Mouse (Mus musculus) T-helper 17 cell (primary cell): ENCODE results near the gene Adamts3.

Experiments used
- in situ Hi-C, 2 experiments: fragments of 300-600 bp; cut with MboI, MseI; formaldehyde crosslinking; loops; 1 replicate in 1 of 2; 2 replicates in 1 of 2; pipeline ENCODE4 v1.15.1; 2025; ENCODE audit warnings: high pct_unique_total_duplicates in 2 of 2

The Adamts3 gene

DNA sequence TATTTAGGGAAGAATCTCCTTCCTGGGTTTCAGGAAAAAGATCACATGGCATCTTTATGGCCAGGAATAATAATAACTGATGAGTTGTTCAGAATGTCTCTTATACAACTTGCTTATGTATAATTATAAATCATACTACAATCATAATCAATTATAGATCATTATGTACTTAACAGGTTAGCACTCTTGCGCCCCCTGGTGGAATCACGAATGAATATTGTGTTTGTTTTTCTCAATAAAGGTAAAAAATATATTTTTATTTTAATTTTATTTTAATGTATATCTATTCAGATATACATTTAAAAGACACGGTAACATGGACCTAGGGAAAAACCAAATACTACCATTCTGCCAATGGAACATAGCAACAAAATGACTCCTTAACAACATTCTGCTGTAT, 63.6 kb downstream of the Adamts3 start:
- in situ Hi-C loops: loop anchor here in 1 of 2 experiments (5.0 to 10.0 kb wide), 3 partner anchors 102 to 375 kb away; no protein-coding TSS in a partner anchor

- in situ Hi-C loops: loop anchor here in 1 of 2 experiments (5.0 to 10.0 kb wide), 3 partner anchors 99 to 378 kb away; no protein-coding TSS in a partner anchor
Observed at GRCm38 (mm10) chr5:89816610-89817009, 66.5 kb downstream of the Adamts3 start.

DNA sequence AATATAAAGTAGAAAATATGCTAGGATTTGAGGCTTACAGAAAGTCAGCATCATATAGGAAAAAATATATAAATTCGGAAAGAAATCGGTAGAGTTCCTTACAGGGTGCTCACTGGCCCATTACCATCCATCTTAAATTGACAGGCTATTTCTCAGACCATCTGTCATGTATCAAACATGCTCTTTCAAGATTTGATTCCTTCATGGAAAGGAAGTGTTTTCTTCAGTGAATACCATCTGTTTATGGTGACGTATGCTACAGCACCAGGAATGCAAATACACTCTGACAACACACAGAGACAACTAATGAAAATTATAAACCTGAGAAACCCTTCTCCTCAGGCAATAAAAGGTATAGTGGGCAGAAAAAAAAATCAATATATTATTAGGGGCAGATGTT, 68.6 kb downstream of the Adamts3 start:
- in situ Hi-C loops: loop anchor here in 1 of 2 experiments (10.0 kb wide), 2 partner anchors 240 to 380 kb away; no protein-coding TSS in a partner anchor

DNA sequence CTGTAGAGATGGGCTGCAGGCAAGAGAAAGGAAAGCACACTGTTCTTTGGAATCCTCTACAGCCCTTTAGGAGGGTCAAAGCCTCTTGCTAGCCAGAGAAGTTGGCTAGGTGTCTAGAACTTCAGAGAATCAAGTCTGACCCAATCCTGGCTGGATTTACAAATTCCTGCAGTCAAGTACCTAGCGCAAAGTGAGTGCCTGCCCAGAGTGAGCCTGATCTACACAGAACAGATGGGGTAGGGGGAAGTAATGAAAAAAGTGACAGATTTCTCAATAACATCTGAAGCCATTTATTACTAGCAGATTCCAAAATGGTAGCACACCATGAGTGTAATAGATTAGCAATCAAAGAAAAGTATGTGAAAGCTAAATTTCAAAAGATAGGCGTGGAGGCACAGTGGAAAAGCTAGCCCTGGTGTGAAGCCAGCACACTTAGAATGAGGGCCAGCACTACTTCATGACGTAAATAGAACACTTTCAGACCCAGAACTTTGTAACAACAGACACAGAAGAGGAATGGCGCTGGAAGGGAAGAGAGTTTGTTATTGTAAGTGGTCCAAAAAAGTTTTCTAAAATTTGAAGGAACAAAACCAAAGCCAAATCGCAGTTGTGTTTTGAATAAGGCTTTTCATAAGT, 82.8 kb downstream of the Adamts3 start:
- in situ Hi-C loops: no loop called here

DNA sequence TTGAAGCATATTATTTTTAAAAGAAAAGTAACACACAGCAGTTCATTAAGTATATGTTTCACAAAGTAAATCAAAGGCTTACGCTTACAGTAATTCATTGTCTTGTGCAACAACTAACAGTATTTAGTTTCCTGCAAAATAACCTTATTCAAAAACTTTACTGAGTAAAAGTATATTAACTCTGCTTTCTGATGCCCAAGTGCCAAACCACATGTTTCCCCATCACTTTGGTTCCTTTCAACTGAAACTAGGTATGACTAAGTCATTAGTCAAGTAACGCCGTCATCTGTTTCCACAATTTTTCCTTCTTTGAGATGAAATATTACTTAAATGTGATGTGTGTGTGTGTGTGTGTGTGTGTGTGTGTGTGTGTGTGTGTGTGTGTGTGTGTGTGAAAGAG, 89.4 kb downstream of the Adamts3 start:
- in situ Hi-C loops: no loop called here

DNA sequence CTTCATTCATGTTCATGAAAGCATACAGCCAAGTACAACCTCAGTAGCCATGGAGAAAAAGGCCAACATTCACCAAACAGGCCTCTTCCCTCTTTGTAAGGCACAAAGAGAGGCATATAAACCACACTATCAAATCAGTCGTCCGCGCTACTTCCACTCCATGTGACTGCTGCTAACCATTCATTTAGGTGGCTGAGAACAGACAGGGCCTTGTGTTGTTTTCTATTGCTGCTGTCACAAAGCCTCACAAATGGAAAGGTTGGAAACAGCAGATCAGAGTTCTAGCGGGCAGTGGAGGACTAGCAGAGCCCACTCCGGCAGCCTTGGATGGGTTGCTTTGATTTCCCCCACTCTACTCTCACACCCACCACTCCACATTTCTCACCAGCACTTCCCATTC, 98.5 kb downstream of the Adamts3 start:
- in situ Hi-C loops: no loop called here

- in situ Hi-C loops: no loop called here
Observed at GRCm38 (mm10) chr5:89779823-89780222, 103.3 kb downstream of the Adamts3 start.

DNA sequence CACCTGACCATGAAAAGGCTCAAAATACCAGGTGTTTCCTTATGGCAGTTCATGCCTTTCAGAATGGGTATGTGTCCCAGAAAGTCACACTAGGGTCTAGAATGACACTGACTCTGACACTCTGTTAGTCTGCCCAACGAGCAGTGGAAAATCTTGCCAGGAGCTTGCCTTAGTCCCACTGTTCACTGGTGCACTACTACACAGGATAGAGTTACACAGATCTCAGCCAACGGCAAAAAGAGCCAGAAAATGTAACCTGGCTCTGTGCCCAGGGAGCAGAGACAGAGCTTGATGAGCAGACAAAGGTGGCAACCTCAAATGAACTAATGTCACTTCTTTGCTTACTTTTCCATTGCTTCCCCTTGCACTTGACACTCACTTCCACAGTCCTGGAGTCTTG, 104.5 kb downstream of the Adamts3 start:
- in situ Hi-C loops: no loop called here

DNA sequence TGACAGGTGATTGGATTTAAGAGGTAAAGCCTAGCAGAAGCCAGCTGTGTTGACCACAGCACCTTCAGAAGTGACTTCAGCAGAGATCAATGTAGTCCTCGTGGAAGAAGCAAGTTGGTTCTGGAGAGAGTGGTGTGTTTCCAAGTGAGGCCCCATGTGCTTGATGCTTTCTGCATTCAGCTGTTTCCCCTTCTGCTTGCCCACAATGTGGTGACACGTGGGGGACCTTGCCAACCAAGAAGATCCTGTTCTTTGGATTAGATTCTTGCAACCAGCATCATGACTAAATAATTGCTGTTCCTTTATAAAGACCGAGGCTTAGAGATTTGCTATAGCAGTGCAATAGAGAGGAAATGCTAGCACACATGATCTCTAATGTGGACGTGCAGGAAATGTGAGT, 105.7 kb downstream of the Adamts3 start:
- in situ Hi-C loops: no loop called here

- in situ Hi-C loops: no loop called here
Observed at GRCm38 (mm10) chr5:89770655-89771355, 112.3 kb downstream of the Adamts3 start.

GRCm38 (mm10) chr5:89763189-89764187, 119.6 kb downstream of the Adamts3 start:
- in situ Hi-C loops: loop anchor here in 1 of 2 experiments (10.0 kb wide), 1 partner anchor 801 kb away; the partner anchor contains the start of gene 5830473C10Rik

- in situ Hi-C loops: loop anchor here in 1 of 2 experiments (10.0 kb wide), 1 partner anchor 804 kb away; the partner anchor contains the start of gene 5830473C10Rik
Observed at GRCm38 (mm10) chr5:89760368-89760767, 122.8 kb downstream of the Adamts3 start.

DNA sequence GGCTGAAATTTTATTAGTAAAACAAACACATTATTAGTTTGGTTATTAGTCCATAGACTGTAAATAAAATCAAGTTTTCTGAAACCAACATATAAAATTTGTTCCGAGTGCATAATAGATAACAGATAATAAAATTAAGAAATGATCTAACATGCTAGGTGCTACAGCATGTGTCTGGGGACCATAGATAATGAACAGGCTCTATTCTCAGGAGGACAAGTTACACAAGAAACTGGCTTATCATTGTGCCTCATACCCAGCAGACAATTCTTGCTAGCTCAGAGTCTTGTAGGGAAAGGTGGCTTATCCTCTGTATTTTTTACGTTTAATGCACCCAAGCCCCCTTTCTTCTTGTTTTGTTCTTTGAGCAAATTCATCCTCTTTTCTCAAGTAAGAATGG, 131.3 kb downstream of the Adamts3 start:
- in situ Hi-C loops: no loop called here

- in situ Hi-C loops: no loop called here
Observed at GRCm38 (mm10) chr5:89748185-89748884, 134.8 kb downstream of the Adamts3 start.

GRCm38 (mm10) chr5:89747149-89747659, 135.9 kb downstream of the Adamts3 start:
- in situ Hi-C loops: no loop called here

- in situ Hi-C loops: no loop called here
Observed at GRCm38 (mm10) chr5:89745112-89745511, 138.0 kb downstream of the Adamts3 start.

DNA sequence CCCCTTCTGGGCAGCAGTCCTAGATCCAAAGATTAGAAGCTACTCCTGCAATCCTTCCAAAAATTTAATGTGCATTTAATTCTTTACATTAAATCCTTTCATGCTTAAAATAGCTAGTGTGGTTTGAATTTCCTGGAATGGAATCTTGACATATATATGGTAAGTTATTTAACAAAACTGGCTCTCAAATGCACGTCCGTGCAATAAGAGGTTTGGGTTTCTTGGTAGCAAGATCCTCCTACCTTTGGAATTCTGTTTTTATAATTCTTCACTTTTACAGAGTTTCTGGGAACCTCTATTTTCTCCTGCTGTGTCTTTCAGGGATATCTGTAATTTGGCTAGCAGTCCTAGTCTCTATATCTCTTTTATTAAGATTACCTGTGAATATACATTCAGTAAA, 148.4 kb downstream of the Adamts3 start:
- in situ Hi-C loops: loop anchor here in 1 of 2 experiments (10.0 kb wide), 1 partner anchor 1100 kb away; no protein-coding TSS in a partner anchor

- in situ Hi-C loops: loop anchor here in 1 of 2 experiments (10.0 kb wide), 1 partner anchor 1104 kb away; no protein-coding TSS in a partner anchor
Observed at GRCm38 (mm10) chr5:89730411-89730810, 152.7 kb downstream of the Adamts3 start.

DNA sequence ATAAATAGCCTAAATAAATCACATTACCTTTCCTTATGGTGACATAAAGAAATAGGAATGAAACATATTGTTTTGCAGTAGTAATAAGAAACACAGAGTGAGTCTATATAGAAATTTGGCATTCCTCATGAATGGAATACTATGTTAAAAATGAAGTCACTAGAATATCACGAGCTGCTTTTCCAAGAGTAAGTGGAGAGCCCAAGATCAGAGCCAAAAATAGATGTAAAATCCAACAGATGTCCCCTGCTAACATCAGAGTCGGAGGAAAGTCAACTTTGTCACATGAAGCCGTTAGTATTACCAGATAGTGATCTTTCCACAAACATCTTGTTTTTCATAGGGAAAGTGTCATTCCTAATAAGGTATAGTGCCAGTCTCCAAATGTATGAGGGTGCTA, 155.0 kb downstream of the Adamts3 start:
- in situ Hi-C loops: no loop called here

DNA sequence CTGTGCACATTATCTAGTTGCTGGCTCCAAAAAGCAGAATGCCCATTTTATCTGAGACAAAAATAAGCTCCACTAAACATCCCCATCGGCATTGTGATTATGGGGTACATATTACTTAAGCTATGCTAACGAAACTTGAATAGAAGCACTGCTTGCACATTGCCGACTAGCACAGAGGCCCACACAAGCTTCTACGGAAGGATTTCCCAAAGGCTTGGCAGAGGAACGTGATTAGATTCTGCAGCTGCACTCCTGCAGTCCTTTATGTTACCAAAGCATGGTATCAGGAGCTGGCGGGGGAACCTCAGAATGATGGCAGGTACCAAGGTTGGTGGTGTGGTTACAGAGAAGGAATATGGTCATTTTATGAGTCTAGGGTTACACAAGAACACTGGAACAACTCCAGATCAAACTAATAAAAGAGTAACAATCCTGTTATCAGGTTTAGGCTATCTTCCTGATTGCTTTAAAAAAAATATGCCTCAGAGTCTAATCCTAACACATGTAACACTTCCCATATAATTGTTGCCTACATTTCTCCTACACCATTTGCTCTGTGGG, 155.6 kb downstream of the Adamts3 start:
- in situ Hi-C loops: no loop called here
